Mouse (Mus musculus) left cerebral cortex, adult 2 months (tissue): ENCODE results near the gene Efna3. TPM values are rescaled to one million over a fixed set of nuclear protein-coding genes. Genes with fewer than 3 reads are reported as not detected.

ENCODE experiments used
- DNase-seq, 2 experiments: peaks; one replicate each; pipeline ENCODE4 v3.0.0; 2021 to 2022; ENCODE audit warnings: low spot score in 2 of 2, mixed read lengths in 1 of 2; ENCODE audit errors: extremely low spot score in 1 of 2
- H3K27ac ChIP-seq: fragments of 200-600 bp; 2 replicates; pipeline ENCODE4 v1.8.1; 2022
- H3K4me3 ChIP-seq: fragments of 200-600 bp; 2 replicates; pipeline ENCODE4 v1.8.1; 2022
- CTCF ChIP-seq: fragments of 200-600 bp; IDR thresholded peaks from 2 replicates; pipeline ENCODE4 v1.8.1; 2022; ENCODE audit warnings: antibody characterized with exemption, mild to moderate bottlenecking, moderate library complexity
- intact Hi-C: fragments of 180-260 bp; cut with DNase I; formaldehyde crosslinking; loops from one replicate; pipeline ENCODE4 v1.15.1; 2025
- total RNA-seq, 2 experiments: library from RNA; stranded (reverse); gene quantifications; 2 replicates each; pipeline ENCODE4 v1.2.3; 2021

Gene Efna3
- total RNA-seq, 2 experiments from 2014 or later = 49.3 to 55.0 TPM

DNA sequence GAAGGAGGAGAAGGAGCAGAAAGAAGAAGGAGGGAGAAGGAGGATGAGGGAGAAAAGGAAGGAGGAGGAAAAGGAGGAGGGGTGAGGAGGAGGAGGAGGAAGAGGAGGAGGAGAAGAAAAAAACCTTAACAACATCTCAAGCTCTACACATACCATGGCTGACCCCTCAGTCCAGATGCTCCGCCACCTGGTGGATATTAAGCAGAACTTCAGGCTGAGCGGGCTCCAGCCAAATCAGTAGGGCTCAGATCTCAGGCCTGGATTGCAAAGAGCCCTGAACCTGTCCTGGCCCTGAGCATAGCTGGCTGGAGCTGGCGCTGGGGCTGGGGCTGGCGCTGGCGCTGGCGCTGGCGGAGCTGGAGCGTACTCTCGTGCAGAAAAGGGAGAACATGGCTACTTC is 14.7 kb downstream of the Efna3 start:
- intact Hi-C loops = loop anchor here (2.0 kb wide), 1 partner anchor 57 kb away; no protein-coding TSS in a partner anchor
- DNase-seq = peak; percentile 43 to 56
- no peak overlapping the region for H3K4me3 ChIP-seq
- TF ChIP-seq CTCF = peak; percentile 80
- no peak overlapping the region for H3K27ac ChIP-seq

DNA sequence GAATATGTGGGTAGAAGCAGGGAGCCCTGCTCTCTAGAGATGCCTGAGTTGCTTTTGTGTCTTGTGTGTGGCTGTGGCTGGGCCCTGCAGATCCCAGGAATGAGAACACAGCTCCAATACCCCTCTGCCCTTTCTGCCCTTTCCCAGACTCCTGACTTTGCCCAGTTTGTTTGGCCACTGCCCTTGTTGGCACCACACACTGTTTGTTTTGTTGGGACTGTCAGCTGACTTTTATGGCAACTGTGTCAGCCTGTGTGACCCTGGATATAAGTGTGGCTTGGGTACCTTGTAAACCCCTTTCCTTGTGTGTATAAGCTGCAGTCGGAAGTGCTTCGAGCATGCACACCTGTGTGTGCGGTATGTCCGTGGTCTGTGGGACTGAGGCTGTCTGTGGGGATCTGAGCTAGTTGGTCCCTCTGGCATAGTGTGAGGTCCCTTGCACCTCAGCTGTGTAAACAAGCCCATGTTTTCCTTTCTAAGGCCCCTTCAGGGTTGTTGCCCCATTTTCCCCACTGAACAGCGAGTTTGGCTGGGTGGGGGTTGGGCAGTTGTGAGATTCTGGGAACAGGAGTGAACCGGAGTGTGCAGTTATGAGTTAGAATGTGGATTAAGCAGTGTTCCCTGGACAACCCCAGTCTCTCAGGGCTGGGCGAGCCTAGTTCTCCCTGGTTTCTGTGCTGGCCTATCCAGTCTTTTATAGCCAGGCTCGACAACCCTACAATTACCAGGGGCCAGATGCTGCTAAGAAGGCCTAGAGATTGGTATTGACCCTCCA is 17.0 kb downstream of the Efna3 start:
- DNase-seq = no peak
- TF ChIP-seq CTCF = no peak
- Histone ChIP-seq H3K4me3 (no peak overlapping the region), H3K27ac (no peak overlapping the region)
- intact Hi-C loops = no loop called here

DNA sequence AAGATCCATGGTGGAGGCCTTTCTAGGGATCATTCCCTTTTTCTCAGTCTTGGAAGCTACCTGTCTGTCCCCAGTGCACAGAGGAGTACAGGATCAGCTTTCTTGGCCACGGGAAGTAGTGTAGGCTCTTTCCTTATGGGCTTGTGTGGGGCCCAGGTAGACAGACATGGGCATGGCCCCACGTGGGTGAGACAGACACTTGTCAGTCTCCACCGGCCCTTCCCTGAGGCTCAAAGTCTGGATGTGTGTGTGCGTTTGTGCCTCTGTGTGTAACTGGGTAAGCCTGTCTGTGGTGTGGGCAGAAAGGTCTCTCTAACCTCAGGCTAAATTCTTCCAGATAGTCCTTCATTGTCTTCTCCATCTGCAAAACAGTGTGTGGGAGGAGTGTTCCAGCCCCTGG is 17.7 kb downstream of the Efna3 start:
- H3K4me3 ChIP-seq = no peak overlapping the region
- intact Hi-C loops = no loop called here
- no peak for TF ChIP-seq CTCF
- no peak for DNase-seq
- no peak overlapping the region for H3K27ac ChIP-seq

DNA sequence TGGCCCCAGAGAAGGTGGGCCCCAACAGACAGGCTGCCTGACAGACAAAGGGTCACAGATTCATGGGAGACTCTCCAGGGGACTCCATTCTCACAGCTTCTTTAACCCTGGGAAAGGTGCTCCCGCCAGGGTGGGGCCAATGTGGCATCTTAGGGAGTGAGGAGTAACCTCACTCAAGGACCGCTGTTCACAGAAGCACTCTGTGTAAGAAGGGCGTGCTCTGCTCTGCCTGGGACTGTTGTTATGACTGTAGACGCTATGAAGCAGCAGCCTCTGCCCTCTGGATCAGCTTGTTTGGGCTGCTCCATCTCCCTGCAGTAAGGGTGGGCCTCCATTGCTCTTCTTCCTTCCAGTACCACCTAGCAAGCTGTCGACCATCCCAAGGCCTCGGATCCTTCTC is 18.3 kb downstream of the Efna3 start:
- intact Hi-C loops = no loop called here

DNA sequence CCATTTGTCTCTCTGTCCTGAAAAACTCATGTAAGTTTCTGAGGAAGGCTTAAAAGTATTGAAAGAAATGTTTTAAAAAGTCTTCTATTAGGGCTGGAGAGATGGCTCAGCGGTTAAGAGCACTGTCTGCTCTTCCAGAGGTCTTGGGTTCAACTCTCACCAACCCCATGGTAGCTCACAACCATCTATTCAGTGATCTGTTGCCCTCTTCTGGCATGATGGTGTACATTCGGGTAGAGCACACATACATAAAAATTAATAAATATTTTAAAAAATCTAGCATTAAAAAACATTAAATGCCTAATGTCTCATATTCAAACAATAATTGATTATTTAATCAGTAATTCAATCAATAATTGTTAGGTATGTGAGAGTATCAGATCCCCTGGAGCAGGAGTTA is 22.3 kb downstream of the Efna3 start:
- no peak overlapping the region for H3K27ac ChIP-seq
- intact Hi-C loops = no loop called here
- no peak for DNase-seq
- TF ChIP-seq CTCF = peak; percentile 7
- H3K4me3 ChIP-seq = no peak overlapping the region

More for the DNA sequence above, 18.3 kb downstream of the Efna3 start:
- Histone ChIP-seq H3K27ac (no peak overlapping the region), H3K4me3 (no peak overlapping the region)
- no peak for DNase-seq
- TF ChIP-seq CTCF = no peak

DNA sequence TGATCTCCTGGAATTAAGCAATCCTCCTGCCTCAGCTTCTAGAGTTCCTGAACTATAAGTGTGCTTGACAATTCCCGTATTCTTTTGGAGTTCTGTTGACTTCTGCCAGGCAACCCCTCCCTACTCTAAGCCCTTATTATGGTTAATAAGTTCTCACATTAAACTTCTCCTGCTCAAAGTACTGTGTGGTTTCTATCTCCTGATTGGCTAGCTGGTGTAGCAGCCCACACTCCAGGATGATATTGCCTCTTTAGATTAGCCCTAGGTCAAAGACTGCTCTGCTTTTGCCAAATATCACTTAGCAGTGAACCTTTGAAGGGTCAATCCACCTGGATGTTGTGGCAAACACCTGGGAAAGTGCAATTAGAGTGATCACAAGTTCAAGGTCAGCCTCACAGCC is 22.7 kb downstream of the Efna3 start:
- Histone ChIP-seq H3K4me3 (peak overlapping the region; percentile 28), H3K27ac (no peak overlapping the region)
- DNase-seq = no peak
- intact Hi-C loops = no loop called here
- no peak for TF ChIP-seq CTCF

DNA sequence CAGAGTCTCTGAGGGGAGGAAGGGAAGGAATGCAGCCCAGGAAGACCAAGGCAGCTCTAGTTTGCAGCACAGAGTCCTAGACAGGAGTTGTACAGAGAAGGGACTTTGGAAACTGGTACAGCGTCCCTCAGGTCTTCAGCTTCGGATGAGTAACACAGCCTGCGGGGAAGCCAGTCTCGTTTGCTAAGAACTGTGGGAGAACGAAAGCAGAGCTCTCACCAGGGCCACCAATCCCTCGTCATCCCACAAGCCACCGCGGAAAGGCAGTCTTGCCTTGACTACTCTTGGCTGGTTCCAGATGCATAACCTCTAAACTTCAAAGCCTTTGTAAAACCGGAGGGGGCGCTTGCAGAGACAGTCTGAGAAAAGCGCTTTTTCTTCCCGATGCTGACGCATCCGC is 23.3 kb downstream of the Efna3 start:
- intact Hi-C loops = no loop called here
- peak in 1 of 2 experiments; percentile 39 for DNase-seq
- H3K4me3 ChIP-seq = peak overlapping the region; percentile 28

GRCm38 (mm10) chr3:89298908-89299307 is 23.9 kb downstream of the Efna3 start:
- intact Hi-C loops = no loop called here
- no peak overlapping the region for H3K4me3 ChIP-seq
- no peak for TF ChIP-seq CTCF
- DNase-seq = no peak
- H3K27ac ChIP-seq = no peak overlapping the region

More for the DNA sequence above, 23.3 kb downstream of the Efna3 start:
- no peak overlapping the region for H3K27ac ChIP-seq
- peak; percentile 26 for TF ChIP-seq CTCF

- TF ChIP-seq CTCF = no peak
- Histone ChIP-seq H3K4me3 (no peak overlapping the region), H3K27ac (no peak overlapping the region)
- intact Hi-C loops = no loop called here
- no peak for DNase-seq
Observed at GRCm38 (mm10) chr3:89296761-89297396, 25.9 kb downstream of the Efna3 start.

- Histone ChIP-seq H3K4me3 (no peak overlapping the region), H3K27ac (no peak overlapping the region)
- no peak for DNase-seq
- TF ChIP-seq CTCF = no peak
- intact Hi-C loops = no loop called here
Observed at GRCm38 (mm10) chr3:89295685-89296230, 27.0 kb downstream of the Efna3 start.

DNA sequence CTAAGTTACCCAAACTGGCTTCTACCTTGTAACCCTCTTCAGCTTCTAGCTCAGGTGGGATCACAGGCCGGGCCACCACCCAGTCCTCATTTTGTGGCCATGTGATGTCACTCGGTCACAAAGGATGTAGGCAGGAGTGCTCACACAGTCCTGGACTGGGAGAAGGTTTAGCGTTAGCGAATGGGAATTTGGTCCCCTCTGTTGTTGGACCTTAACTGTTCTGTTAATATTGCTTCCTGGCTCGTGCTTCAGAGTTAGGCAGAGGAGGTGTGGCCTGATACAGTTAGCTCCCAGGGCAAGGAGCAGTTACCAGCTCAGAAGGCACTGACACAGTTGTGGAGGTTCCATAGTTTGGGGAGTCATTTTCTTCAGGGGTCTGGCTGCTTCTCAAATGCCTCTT is 28.6 kb downstream of the Efna3 start:
- no peak for DNase-seq
- Histone ChIP-seq H3K27ac (no peak overlapping the region), H3K4me3 (no peak overlapping the region)
- intact Hi-C loops = no loop called here
- no peak for TF ChIP-seq CTCF

DNA sequence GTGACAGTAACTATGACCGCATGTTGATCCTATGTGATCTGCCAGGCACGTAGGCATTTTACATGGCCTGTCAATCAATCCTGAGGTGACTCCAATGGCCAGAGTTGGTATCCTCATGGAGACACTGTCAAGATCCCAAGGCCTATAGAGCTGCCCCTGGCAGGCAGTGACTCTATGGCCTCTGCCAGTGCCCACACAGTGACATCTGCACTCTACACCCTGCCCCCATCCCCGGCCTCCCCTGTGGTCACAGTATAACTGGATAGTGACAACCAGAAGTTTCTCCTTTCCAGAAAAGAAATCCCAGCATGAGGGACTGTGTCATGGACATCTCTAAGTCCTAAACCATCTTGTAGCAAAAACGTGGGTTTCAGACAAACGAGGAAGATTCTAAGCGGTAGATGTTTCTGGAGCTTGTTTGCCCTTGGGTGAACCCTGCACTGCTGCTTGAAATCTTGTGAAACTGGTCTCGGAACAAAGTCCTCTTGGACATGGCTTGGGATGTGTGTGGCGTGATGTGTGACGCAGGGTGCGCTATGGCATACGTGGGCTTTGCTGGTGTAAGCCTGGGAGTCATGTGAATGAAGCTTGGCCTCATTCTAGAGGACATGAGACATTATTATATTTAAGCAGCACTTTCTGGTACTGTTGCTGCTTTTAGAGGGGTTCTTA is 29.4 kb downstream of the Efna3 start:
- no peak overlapping the region for H3K27ac ChIP-seq
- TF ChIP-seq CTCF = no peak
- intact Hi-C loops = no loop called here
- H3K4me3 ChIP-seq = no peak overlapping the region
- DNase-seq = no peak
